Mouse (Mus musculus): ENCODE data around the gene Topors.

Gene Topors

GRCm38 (mm10) chr4:40244035-40244434 is 25.6 kb downstream of the Topors start:
- DNase-seq = no peak

DNA sequence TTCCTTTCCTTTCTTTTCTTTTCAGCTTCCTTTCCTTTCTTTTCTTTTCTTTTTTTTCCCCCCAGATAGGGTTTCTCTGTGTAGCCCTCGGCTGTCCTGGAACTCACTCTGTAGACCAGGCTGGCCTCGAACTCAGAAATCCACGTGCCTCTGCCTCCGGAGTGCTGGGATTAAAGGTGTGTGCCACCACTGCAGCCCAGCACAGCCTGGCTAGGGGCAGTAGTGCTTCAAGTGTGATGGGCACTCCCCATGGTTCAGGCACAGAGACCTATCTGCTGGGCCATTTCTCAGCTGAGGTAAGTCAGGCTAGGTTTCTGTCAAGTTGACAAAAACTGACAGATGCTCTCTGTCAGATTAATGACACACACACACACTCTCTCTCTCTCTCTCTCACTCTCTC is 26.6 kb downstream of the Topors start:
- no peak for DNase-seq

DNA sequence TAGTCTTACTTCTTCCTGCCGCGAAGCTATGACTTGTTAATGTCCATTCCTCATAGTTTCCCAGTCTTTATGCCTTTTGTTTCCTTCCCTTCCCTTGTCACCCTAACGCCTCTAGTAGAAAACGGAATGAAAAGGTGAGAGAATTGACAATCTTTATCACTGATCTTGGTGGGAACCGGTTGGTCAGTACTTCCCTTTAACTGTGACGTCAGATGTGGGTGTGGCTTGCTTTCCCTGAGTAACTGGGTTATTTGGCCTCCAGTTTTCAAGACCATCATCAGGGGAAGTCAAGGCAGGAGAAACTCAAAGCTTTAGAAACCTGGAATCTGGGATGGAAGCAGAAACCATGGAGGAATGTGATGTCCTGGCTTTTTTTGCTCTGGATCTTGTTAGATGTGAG is 27.7 kb downstream of the Topors start:
- DNase-seq = no peak

DNA sequence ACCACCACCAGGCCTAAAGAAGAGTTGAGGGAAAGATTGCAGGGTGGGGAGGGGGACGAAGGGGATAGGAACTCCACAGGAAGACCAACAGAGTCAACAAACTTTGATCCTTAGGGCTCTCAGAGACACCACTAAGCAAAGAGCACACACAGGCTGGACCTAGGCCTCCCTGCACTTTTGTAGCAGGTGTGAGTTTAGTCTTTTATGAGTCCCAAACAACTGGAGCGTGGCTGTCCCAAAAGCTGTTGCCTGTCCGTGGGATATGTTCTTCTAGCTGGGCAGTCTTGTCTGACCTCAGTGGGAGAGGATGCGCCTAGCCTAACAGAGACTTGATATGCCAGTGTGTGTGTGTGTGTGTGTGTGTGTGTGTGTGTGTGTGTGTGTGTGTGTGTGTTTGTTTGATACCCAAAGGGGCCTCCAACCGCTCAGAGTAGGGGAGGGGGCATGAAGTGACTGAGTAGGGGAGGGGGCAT is 29.3 kb downstream of the Topors start:
- no peak for DNase-seq

DNA sequence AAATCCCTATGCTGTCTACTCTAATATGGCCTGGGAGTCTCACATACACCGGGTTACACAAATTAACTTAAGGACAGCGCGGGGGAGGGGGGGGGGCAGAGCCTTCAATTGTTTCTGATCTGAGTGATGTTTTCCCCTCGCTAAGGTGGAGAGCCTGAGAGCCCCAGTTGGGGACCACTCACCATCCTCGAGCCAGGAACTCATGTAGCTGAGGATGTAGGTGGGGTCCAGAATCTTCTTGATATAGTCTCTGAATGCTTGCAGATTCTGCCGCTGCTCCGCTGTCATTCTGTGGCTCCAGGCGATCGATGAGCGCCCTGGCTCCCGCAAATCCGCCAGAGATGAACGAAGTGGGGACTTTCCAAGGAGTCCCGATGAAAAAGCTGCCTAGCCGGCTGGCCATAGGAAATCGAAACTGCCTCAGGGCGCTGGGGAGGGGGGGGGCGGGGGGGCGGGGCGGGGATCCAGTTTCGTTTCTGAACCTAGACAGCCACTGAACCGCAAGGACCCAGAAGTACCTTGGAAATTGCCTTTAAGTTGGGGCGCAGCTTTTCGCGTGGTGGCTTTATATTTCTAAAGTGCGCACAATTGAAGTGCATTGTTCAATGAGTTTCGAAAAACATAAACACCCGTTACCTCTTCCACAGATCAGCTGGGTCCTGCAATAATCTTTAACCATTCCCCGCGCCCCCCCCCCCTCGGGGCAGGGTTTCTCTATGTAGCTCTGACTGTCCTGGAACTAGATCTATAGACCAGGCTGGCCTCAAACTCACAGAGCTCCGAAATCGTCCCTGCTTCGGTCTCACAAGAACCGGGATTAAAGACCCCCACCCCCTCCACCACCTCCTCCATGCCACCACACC is 30.0 kb downstream of the Topors start, which contains the start of gene Ddx58:
Gene Ddx58, minus strand, starts transcription at position 420 of the 863 bp plus-strand sequence.
- DNase-seq = no peak

DNA sequence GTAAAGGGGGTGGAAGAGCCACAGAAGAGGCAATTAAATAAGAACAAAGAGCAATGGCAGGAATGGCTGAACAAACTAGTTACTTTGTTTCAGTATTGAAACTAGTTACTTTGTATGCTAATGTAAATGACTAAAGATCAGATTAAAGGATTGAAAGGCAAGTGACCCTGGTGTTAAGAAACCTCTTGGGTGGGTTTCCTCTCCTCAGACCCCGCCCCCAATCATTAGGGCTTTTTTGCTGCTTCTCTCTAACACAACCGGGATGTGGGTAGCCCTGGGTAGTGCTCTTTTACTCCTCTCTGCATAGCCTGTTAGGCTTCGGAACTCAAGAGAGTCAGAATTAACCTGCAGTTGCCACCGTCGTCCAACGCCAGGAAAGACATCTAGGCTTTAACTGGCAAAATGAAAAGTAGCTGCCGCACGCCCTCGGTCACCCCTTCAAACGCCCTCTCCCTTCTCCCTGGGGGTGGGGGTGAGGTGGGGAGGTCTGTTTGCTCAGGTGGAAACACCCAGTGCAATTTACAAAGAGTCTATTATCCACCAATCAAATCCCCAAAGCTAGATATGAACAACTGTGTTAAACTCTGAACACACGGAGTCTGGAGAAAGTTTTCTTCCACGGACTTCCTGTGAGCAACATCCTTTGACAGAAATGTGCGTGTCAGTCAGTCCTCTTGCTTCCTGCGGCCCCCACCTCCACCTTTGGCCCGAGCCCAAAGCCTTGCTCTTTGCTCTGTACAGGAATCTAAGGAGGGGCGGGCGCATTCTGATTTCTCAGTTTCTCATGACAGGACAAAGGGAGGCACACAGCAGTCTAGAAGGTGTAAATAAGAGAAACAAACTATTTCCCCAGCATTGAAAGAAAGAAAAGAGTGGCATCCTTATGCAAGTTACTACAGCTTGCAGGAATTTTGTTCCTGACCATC is 30.9 kb downstream of the Topors start:
- DNase-seq = no peak

DNA sequence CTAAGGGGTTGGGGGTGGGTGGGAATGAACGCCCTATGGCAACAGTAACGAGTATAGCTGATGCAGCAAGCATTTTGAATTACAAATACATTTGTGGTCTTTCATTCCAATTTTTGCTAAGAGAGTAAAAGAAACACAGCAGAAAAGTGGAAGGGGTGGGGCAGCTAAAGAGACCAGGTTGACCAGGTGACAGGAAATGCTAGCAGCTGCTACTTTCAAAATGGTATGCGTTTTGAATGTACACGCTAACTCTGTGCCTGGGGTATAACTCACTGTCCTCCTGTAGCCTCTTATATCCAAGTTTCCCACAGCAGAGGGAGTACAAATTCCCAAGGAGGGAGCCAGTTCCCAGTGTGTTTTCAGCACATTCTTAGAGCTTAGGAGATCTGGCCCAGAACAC is 32.8 kb downstream of the Topors start:
- DNase-seq = no peak

DNA sequence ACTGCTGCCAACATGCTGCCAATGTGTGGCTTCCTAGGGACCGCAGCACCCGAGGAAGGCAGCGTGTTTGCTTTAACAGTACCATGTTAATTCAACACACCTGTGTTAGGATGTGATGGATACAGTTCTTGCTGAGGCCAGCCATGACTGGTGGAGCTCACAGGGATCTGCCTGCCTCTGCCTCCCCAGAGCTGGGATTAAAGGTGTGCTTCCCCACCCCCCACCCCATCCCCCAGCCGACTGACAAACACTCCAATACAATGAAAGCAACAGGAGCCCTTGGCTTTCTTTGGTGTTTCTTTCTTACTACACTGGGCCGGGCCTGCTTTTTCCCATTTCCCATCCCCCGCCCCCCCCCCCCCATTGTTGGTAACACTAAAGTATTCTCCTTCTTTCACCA is 35.4 kb downstream of the Topors start:
- DNase-seq = no peak

DNA sequence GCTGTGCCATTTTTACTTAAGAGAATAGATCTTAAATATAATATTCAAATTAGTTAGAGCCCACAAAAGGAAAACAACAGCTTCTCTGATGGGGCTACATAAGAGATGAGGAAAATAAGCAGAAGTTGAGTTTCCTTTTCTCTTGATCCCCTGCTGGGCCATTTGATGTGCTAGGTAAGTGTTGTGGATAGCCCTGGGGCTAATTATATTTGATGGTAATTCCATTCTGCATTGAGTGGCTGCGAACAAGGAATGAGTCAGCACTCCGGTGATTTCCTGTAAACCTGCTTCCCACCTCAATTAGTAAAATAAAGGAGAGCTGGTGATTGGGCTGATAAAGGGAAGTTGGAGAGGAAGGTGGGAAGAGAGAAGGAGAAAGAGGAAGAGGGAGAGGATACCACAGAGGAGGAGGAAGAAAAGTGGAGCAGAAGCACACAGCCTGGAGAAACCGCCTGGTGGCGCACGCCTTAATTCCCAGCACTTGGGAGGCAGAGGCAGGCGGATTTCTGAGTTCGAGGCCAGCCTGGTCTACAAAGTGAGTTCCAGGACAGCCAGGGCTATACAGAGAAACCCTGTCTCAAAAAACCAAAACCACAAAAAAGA is 36.5 kb downstream of the Topors start:
- DNase-seq = no peak

DNA sequence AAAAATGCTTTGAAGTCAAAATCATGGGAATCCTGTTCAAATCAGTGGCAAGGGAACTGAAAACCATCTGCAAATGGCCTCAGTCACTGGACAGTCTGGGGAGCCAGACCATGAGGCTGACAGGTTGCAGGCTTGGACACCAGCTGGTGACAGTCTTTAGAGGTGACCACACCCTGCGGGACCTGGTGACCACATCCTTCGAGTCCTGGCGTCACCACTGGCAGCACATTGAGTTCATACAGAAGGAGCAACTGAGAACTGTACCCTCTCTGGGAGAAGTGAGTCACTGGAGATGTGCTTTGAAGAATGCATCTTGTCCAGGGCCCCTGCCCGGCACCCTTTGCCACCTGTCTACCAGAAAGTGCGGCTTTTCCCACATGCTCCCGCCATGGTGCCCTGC is 39.9 kb downstream of the Topors start:
- DNase-seq = no peak

- no peak for DNase-seq
These were observed 41.8 kb downstream of the Topors start for GRCm38 (mm10) chr4:40227886-40228285.

DNA sequence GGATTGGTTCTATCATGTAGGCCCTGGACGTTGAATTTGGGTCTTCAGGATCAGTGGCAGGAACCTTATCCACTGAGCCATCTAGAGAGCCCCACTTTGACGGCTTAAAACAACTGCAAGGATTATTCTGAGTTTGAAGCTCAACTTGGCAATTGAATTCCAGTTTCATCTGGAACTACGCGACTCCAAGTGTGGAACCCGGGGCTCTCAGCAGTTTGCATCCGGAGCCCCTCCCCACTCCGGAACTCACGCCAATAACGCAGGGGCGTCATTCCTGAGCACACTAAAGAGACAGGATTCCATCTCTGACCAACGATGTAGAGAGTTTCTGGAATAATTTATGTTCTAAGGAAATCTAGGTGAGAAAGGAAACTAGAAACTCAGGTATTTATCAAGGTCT is 42.5 kb downstream of the Topors start:
- no peak for DNase-seq

DNA sequence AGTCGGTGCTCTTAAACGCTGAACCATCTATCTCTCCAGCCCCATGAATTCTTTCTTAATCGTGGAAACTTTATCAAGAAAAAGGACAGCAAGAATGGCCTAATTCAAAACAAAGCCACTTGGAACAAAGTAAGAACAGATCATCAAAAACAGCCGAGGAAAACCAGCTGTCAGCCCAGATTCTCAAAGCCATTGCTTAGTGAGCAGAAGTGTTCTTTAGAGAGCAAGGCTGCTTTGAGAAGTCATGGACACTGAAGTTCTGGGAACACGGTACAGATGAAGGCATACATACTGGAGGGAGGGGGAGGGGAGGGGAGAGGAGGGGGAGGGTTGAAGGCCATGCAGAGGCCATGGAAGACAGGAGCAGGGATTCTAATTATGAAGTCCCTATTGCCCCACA is 43.6 kb downstream of the Topors start:
- DNase-seq = no peak

DNA sequence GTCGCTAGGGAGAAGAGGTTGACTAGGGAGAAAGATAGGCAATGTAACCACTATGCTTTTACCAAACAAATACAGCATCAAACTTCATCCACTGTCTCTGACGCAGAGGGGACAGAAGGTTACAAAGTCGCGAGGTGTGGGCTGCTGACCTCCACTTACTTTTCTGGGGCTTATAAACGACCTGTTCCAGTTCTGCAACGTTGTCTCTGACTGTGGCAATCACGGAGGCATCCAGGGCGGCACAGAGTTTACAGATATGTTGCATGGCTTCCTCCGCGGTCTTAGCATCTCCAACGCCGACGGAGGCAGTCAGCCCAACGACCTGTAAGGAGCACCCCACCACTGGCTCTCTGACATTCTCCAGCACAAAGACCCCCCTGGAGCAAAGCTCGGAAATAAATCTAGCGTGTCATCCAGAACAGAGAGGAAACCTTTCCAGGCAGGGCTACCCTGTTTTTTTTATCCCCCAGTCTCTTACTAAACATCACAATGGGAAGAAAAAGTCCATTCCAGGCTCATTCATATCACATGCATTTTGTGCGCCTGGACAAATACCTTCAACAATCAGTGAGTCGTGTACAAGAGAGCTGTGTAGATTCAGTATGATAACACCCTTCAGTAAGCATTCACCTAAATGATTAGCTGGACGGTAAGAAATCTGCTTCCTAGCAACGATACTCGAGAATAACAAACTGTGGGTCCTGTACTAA is 47.6 kb downstream of the Topors start:
- no peak for DNase-seq

DNA sequence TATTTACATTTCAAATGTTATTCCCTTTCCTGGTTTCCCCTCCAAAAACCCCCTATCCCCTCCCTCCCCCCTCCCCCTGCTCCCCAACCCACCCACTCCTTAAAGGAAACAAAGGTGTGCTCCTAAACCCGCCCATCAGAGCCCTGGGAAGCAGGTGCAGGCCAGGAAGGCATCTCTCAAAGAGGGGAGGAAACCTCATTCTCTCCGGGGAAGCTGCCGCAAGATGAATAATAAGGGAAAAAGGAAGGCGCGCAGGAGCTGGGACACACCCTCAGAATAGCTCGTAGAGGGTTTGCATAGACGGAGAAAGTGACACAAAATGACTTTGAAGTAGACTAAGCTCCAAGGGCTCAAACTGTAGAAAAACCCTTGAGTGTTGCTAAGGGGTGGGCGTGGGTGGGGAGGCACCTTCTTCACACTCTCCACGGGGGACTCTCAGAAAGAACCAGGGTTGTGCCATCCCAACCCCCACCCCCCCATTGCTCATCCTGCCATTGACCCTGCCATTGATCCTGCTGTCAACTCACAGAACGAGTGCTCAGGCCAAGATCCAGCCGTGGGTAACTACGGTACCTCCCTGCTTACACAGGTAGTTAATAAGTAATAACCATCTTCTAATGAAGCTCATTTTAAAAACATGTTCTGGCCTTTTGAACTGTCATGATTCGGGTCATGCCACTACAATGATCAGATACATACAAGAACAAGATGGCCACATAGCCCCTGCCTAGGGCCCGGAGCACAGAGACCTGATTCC is 48.5 kb downstream of the Topors start:
- DNase-seq = no peak

DNA sequence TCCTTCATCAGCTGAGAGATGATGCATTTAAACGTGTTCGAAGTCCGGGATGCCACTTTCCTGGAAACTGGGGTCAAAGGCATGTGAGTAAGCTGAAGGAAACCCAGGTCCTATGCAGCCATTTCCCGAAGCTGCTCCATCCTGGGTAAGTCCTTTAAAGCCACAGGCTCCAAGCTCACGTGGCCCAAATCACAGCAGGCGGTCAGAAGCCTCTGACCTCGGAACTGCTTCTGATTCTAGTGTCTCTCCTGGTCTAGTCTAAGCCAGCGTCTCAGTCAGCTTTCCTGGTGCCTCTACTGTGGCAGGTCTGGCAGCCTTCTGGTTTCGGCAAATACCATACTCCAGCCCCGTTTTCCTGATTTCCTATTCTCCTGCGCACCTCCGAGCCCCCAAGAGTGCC is 49.2 kb downstream of the Topors start:
- DNase-seq = no peak

- no peak for DNase-seq
These were observed 51.3 kb downstream of the Topors start for GRCm38 (mm10) chr4:40218382-40218781.

DNA sequence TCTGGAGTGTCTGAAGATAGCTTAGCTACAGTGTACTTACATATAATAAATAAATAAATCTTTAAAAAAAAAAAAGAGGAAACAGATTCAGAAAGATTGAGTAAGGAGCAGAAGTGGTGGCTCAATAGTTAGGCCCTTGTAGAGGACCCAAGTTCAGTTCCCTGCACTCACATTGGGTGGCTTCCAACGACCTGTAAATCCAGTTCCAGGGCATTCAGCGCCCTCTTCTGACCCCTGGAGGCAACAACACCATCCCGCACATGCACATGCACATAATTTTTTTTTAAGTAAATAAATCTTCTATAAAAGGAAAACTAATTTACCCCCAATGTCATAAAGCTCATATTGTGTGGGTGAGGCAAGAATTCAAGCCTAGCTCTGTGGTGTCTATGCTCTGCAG is 51.7 kb downstream of the Topors start:
- DNase-seq = no peak

GRCm38 (mm10) chr4:40212177-40212576 is 57.5 kb downstream of the Topors start:
- DNase-seq = no peak

Measured in right cerebral cortex, adult 18-20 months (tissue).